Mouse (Mus musculus) myocyte (in vitro differentiated cells): ENCODE data around the gene Zc3h12b. TPM values are rescaled to one million over a fixed set of nuclear protein-coding genes. Genes with fewer than 3 reads are reported as not detected.

ENCODE experiments used
- H3K27me3 ChIP-seq: one replicate; pipeline ENCODE4 v1.6.1; 2011; ENCODE audit not compliant: control insufficient read depth, insufficient read depth, insufficient read length
- H3K36me3 ChIP-seq: one replicate; pipeline ENCODE4 v1.6.1; 2011; ENCODE audit not compliant: control insufficient read depth, insufficient read depth
- H3K4me2 ChIP-seq: one replicate; pipeline ENCODE4 v1.6.1; 2011; ENCODE audit warnings: low read depth, control low read depth
- H3K4me3 ChIP-seq: one replicate; pipeline ENCODE4 v1.5.1; 2011; ENCODE audit warnings: mild to moderate bottlenecking, control low read depth, moderate library complexity
- H3K79me2 ChIP-seq: one replicate; pipeline ENCODE4 v1.6.1; 2011; ENCODE audit not compliant: control insufficient read depth, insufficient read depth
- H3ac ChIP-seq: one replicate; pipeline ENCODE4 v1.6.1; 2011; ENCODE audit not compliant: control insufficient read depth, insufficient read length
- CEBPB ChIP-seq: IDR thresholded peaks from 2 replicates; pipeline ENCODE4 v1.6.1; 2011; ENCODE audit warnings: mild to moderate bottlenecking, moderate library complexity; ENCODE audit not compliant: poor library complexity, insufficient read depth, severe bottlenecking
- E2F4 ChIP-seq: IDR thresholded peaks from one replicate; pipeline ENCODE4 v1.6.1; 2011; ENCODE audit warnings: mild to moderate bottlenecking, control low read depth, moderate library complexity; ENCODE audit not compliant: insufficient read depth
- MAX ChIP-seq: IDR thresholded peaks from one replicate; pipeline ENCODE4 v1.6.1; 2011; ENCODE audit warnings: low read depth, mild to moderate bottlenecking, control low read depth
- MYOD1 ChIP-seq, 3 experiments: IDR thresholded peaks; one replicate each; pipeline ENCODE4 v1.6.1; 2011; ENCODE audit warnings: control low read depth in 2 of 3, low read depth in 2 of 3, mild to moderate bottlenecking in 2 of 3, moderate library complexity in 1 of 3; ENCODE audit not compliant: insufficient read length in 2 of 3, control insufficient read depth in 1 of 3
- MYOG ChIP-seq, 3 experiments: IDR thresholded peaks; one replicate each; pipeline ENCODE4 v1.6.1; 2011; ENCODE audit warnings: control low read depth in 2 of 3, low read depth in 2 of 3, mild to moderate bottlenecking in 2 of 3; ENCODE audit not compliant: insufficient read length in 2 of 3, control insufficient read depth in 1 of 3, insufficient read depth in 1 of 3
- POLR2A ChIP-seq: IDR thresholded peaks from one replicate; pipeline ENCODE4 v1.6.1; 2011; ENCODE audit warnings: low read depth, mild to moderate bottlenecking, control low read depth, moderate library complexity; ENCODE audit not compliant: insufficient read length
- POLR2AphosphoS2 ChIP-seq: IDR thresholded peaks from one replicate; pipeline ENCODE4 v1.6.1; 2011; ENCODE audit warnings: low read depth, control low read depth; ENCODE audit not compliant: insufficient read length
- REST ChIP-seq: IDR thresholded peaks from one replicate; pipeline ENCODE4 v1.6.1; 2011; ENCODE audit warnings: mild to moderate bottlenecking, control low read depth, moderate library complexity; ENCODE audit not compliant: insufficient read depth, insufficient read length
- SRF ChIP-seq: IDR thresholded peaks from one replicate; pipeline ENCODE4 v1.6.1; 2011; ENCODE audit warnings: low read depth; ENCODE audit not compliant: control insufficient read depth, insufficient read length
- TCF12 ChIP-seq: IDR thresholded peaks from one replicate; pipeline ENCODE4 v1.6.1; 2011; ENCODE audit warnings: mild to moderate bottlenecking, control low read depth; ENCODE audit not compliant: poor library complexity, insufficient read depth, severe bottlenecking
- TCF3 ChIP-seq: IDR thresholded peaks from one replicate; pipeline ENCODE4 v1.6.1; 2011; ENCODE audit warnings: low read depth, control low read depth; ENCODE audit not compliant: insufficient read length
- USF1 ChIP-seq: IDR thresholded peaks from one replicate; pipeline ENCODE4 v1.6.1; 2011; ENCODE audit warnings: low read depth, mild to moderate bottlenecking, control low read depth, moderate library complexity
- polyA plus RNA-seq: library from polyadenylated mRNA; unstranded; fragments of >200 nt; fragmentation: generic; extraction: Trizol; gene quantifications from one replicate; pipeline ENCODE4 v1.2.1, GENCODE M21; 2012; ENCODE audit warnings: missing spikeins

Zc3h12b gene
- polyA plus RNA-seq, 1 experiment = 0.54 TPM

DNA sequence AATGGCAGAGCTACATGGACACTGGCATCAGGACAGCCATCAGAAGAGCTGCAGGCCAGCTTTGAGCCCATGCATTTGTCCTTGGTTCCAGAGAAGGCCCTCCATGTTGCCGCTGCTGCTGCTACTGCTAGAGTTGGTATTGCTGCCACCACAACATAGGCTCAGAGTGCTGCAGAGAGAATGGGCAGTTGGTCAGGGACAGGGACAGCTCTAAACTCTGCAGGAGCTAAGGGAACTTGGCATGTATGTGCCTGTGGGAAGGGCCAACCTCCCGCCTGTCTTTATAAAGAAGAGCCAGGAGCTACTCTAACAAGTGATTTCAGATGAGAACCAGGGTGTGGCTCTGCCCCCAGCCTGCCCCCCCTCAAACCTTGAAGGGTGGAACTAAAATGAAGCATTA is 224.0 kb downstream of the Zc3h12b start:
- no peak overlapping the region for H3ac ChIP-seq
- no peak overlapping the region for H3K4me2 ChIP-seq
- H3K79me2 ChIP-seq = no peaks in the 10 kb centered on the region
- TF ChIP-seq SRF (no peak), USF1 (no peak), CEBPB (no peak), MYOG (IDR thresholded peaks at IDR 0.05; ENCODE audit: control insufficient read depth in 1 of 3, insufficient read depth in 1 of 3, insufficient read length in 2 of 3, low read depth in 2 of 3) (no peak), POLR2AphosphoS2 (no peak), TCF3 (no peak), MYOD1 (IDR thresholded peaks at IDR 0.05; ENCODE audit: control insufficient read depth in 1 of 3, insufficient read length in 2 of 3, low read depth in 2 of 3) (no peak), TCF12 (no peak)
- H3K27me3 ChIP-seq = no peaks in the 10 kb centered on the region
- no peak overlapping the region for H3K4me3 ChIP-seq
- H3K36me3 ChIP-seq = no peaks in the 10 kb centered on the region

- no peak overlapping the region for H3K4me3 ChIP-seq
- peaks cover 3% of the 10 kb centered on the region for H3K36me3 ChIP-seq
- TF ChIP-seq MYOG (IDR thresholded peaks at IDR 0.05; ENCODE audit: control insufficient read depth in 1 of 3, insufficient read depth in 1 of 3, insufficient read length in 2 of 3, low read depth in 2 of 3) (no peak), SRF (no peak), MYOD1 (IDR thresholded peaks at IDR 0.05; ENCODE audit: control insufficient read depth in 1 of 3, insufficient read length in 2 of 3, low read depth in 2 of 3) (no peak), CEBPB (no peak), TCF12 (no peak), POLR2A (no peak), POLR2AphosphoS2 (no peak), REST (no peak), TCF3 (no peak), USF1 (no peak)
- no peak overlapping the region for H3K4me2 ChIP-seq
- H3ac ChIP-seq = no peak overlapping the region
- H3K27me3 ChIP-seq = no peaks in the 10 kb centered on the region
- H3K79me2 ChIP-seq = no peaks in the 10 kb centered on the region
Measured at GRCm38 (mm10) chrX:95945496-95945895, 234.0 kb downstream of the Zc3h12b start.

GRCm38 (mm10) chrX:95948135-95948534 is 236.7 kb downstream of the Zc3h12b start:
- Histone ChIP-seq H3K4me3 (no peak overlapping the region), H3K79me2 (no peaks in the 10 kb centered on the region), H3K27me3 (no peaks in the 10 kb centered on the region), H3ac (no peak overlapping the region), H3K36me3 (peaks cover 3% of the 10 kb centered on the region), H3K4me2 (no peak overlapping the region)
- TF ChIP-seq E2F4 (no peak), USF1 (no peak), POLR2AphosphoS2 (no peak), SRF (no peak), TCF12 (no peak), CEBPB (no peak), REST (no peak), MYOG (IDR thresholded peaks at IDR 0.05; ENCODE audit: control insufficient read depth in 1 of 3, insufficient read depth in 1 of 3, insufficient read length in 2 of 3, low read depth in 2 of 3) (no peak), TCF3 (no peak), MAX (no peak), POLR2A (no peak), MYOD1 (IDR thresholded peaks at IDR 0.05; ENCODE audit: control insufficient read depth in 1 of 3, insufficient read length in 2 of 3, low read depth in 2 of 3) (no peak)

DNA sequence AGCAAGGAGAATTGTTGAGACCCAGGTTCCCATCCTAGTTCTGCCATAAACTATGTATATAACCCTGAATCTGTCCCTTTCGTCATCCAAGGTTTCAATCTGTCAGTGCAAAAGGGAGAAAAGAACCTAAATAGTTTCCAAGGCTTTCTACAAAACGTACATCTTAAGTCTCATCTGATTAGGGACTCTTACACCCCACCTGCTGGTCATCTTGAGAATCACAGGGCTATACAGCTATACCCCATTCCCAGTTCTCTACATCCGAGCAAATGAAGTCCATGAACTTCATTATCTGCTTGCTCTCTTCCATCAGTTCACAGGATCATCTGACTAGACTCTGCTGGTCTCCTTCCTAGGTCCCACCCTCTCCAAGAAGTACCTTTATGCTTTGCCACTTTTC is 239.3 kb downstream of the Zc3h12b start:
- Histone ChIP-seq H3K36me3 (peaks cover 3% of the 10 kb centered on the region), H3ac (no peak overlapping the region), H3K27me3 (no peaks in the 10 kb centered on the region)

More for the DNA sequence above, 239.3 kb downstream of the Zc3h12b start:
- Histone ChIP-seq H3K4me2 (no peak overlapping the region), H3K79me2 (peaks cover 5% of the 10 kb centered on the region), H3K4me3 (no peak overlapping the region)
- TF ChIP-seq TCF12 (no peak), USF1 (no peak), MAX (no peak), SRF (no peak), E2F4 (no peak), CEBPB (no peak), REST (no peak), POLR2AphosphoS2 (no peak), MYOG (IDR thresholded peaks at IDR 0.05; ENCODE audit: control insufficient read depth in 1 of 3, insufficient read depth in 1 of 3, insufficient read length in 2 of 3, low read depth in 2 of 3) (no peak), MYOD1 (IDR thresholded peaks at IDR 0.05; ENCODE audit: control insufficient read depth in 1 of 3, insufficient read length in 2 of 3, low read depth in 2 of 3) (no peak), POLR2A (no peak), TCF3 (no peak)
